Mouse (Mus musculus) T-helper 2 cell (primary cell): Measurements from ENCODE around the gene Patj.

Experiments used
- in situ Hi-C: fragments of 300-600 bp; cut with MboI, MseI; formaldehyde crosslinking; loops from one replicate; pipeline ENCODE4 v1.15.1; 2025; ENCODE audit warnings: high pct_unique_total_duplicates

Gene Patj

DNA sequence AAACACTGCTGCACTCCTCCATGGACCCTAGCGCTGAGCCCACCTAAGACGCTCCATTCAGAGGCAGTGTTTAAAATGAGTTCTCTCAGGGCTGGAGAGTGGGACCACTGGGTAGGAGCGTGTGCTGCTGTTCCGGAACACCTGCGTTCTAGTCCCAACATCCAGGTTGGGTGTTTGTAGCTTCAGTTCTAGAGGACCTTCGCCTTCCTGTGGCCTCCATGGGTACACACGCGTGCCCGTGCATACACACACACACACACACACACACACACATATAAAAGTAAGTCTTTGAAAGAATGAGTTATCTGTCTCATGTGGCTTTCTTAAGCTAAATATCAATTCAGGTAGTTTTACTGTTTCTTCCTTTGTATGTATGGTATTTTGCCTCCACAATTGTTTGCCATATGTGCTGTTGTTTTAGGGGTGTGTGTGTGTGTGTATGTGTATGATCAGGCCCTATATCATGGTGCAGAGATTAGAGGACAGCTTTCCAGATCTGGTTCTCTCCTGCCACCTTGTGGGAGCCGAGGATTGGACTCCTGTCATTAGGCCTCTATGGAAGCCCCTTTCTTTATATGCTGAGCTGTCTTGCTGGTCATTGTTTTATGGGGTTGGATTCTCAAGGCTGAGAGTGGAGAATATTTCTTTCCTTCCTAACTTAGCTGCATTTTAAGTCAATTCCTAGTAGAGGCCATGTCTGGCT lies 49.0 kb downstream of the Patj start:
- in situ Hi-C loops = no loop called here

DNA sequence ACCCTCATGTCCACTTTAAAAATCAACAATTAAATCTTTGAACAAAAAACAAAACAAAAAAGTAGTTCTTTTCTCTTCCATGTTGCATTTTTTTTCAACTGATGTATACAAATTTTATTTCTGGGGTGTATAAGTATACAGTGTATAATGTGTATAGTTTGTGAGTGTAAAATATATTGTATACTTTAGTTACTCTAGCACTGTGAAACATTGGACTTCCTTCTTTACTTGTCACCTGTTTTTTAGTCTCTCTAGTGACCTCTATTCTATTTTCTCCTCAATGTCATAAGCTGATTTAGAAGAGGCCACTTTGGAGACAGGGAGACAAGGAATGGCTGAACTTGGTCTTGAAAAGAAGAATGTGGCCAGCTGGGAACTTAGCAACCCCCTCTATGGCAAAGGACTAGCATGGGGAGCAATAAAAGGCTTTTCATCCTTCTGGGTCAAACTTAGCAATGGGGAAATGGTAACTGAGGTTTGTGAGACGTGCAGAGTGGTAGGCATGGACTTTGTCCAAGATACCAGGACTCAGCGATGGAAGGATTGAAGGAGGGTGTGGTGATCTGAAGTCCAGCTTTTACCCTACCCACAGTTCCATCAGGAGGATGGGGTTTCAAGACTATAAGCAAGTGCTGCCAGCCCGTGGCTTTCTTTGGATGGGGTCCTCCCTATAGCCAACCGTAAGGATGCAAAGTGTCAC lies 54.1 kb downstream of the Patj start:
- in situ Hi-C loops = no loop called here

- in situ Hi-C loops = no loop called here
Measured at GRCm38 (mm10) chr4:98450308-98450707, 54.7 kb downstream of the Patj start.

DNA sequence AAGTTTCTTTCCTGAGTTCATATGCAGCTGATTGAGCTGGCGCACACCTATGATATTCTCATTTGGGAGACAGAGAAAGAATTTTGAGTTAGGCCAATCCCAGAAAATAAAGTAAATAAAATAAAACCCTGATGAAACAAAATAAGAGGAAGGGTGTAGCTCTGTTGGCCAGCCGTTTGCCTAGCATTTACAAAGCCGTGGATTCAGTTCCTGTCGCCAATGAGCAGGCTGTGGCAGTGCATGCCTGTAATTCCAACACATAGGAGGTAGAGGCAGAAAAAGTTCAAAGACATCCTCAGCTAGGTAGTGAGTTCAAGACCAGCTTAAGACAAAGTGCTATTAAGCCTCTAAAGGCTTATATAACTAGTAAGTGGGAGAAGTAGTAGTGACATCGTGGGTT lies 55.2 kb downstream of the Patj start:
- in situ Hi-C loops = no loop called here

GRCm38 (mm10) chr4:98451259-98451658 lies 55.7 kb downstream of the Patj start:
- in situ Hi-C loops = no loop called here

- in situ Hi-C loops = no loop called here
Measured at GRCm38 (mm10) chr4:98452725-98453124, 57.1 kb downstream of the Patj start.

GRCm38 (mm10) chr4:98453231-98453630 lies 57.6 kb downstream of the Patj start:
- in situ Hi-C loops = no loop called here

GRCm38 (mm10) chr4:98455352-98455751 lies 59.8 kb downstream of the Patj start:
- in situ Hi-C loops = no loop called here

DNA sequence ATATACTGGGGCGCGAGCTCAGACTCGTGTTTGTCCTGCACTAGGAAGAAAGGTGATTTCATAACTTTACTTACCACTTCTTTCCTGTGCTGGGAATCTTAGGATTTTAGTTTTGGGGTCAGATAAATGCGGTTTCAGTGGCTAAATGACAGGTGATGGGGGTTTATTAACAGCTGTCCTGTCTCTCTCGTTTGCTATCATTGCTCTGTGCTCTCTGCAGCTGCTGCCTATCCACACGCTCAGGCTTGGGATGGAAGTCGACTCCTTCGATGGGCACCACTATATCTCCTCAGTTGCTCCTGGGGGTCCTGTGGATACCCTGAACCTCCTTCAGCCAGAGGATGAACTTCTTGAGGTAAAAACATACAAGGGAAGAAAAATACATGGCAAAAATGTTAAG lies 60.3 kb downstream of the Patj start:
- in situ Hi-C loops = no loop called here

DNA sequence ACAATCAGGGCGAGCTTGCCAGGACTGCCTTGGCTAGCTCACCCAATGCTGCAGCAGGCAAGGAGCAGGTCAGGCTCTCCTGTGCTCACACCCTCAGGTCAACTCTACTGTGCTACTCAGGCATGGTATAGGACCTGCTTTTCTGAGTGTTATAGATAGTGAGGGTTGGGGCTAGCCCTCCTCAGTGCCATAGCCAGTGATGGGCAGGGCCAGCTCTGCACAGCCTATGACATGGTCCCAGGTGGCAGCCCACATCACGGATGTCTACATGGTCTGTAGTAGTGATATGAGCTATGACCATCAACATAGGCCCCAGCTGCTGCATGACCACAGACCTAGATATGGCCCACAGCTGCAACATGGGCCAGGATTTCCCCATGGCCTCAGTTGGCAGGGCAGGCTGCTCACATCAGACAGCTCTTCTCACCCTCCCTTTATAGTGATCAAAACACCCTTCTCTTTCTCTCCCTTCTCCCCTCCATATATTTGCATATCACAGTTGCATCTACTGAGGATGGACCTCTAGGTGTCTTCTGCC lies 66.3 kb downstream of the Patj start:
- in situ Hi-C loops = no loop called here

DNA sequence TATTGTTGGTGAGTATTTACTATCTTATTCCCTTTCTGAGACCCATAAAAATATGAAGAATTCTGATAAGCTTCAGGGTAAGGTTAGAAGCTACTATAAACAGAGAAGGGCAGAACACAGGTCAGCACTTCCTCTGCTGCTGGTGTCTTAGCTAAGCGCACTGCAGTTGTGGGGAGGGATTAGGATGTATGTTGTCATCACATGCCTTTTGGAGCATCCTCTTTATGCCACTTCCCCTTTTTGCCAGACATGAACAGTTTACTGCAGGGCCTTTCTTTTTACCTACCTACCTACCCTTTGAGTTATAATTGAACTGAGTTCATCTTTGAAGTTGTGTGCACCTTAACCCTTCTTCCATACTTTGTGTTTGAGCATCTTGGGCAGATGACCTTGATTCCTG lies 69.9 kb downstream of the Patj start:
- in situ Hi-C loops = no loop called here

DNA sequence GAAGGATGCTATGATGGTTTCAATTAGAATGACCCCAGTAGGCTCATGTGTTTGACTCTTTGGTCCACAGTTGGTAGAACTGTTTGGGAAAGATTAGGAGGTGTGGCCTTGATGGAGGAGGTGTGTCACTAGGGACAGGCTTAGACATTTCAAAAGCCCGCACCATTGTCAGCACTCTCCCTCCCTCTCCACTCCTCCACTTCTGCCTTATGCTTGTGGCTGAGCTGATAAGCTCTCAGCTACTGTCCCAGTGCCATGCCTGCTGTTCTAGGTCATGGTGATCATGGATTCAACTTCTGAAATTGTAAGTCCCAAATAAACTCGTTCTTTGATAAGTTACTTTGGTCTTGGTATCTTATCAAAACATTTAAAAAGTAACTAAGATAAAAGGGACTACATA lies 70.3 kb downstream of the Patj start:
- in situ Hi-C loops = no loop called here

GRCm38 (mm10) chr4:98471376-98471775 lies 75.8 kb downstream of the Patj start:
- in situ Hi-C loops = no loop called here

- in situ Hi-C loops = no loop called here
Measured at GRCm38 (mm10) chr4:98473491-98473890, 77.9 kb downstream of the Patj start.

DNA sequence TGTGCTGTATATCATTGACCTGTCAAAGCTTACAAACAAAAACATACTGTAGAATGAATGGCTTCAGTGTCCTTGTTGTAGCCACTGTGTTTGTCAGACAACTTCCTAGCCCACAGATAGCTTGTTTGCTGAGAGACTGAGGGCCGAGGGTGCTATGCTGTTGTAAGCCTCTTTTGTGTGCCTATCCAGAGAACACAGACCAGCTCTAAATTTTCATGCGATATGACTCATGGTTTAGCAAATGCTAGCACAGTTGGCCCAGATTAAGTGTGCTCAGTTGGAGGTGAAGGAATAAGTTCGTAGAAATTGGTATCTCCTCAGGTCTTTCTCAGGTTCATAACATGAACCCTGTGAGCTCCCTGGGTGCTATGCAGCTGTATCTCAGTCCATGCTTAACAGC lies 82.4 kb downstream of the Patj start:
- in situ Hi-C loops = loop anchor here (5.0 kb wide), 1 partner anchor 84 kb away; no protein-coding TSS in a partner anchor

DNA sequence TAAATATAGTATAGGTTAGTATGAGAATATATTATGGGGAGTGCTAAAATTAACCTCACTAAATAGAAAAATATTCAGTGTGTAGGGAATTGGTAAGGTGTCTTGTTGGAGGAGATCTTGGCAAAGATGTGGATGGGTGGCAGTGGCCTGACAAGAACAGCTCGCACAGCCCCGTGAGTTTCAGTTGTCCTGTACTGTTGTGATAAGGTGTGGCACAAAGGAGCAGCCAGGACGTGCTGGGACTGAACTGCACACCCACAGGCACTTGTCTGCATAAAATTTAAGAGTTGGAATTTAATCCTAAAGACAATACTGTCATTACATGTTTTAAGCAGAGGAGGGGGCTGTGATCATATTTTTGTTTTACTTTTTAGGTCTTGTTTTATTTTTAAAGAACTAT lies 90.9 kb downstream of the Patj start:
- in situ Hi-C loops = no loop called here

DNA sequence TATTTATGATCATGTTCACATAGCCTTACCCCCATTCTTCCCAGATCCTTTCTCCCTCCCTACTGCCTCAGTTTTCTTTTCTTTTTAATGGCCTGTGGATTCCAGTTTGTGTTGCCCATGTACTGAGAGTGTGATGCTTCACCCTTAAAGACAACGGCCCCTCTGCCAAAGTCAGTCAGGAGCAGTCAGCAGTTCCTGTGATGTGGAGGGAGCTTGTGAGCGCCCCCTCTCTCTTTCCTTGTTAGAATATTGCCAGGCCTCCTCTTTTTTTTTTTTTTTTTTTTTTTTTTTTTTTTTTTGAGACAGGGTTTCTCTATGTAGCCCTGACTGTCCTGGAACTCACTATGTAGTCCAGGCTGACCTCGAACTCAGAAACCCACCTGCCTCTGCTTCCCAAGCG lies 91.3 kb downstream of the Patj start:
- in situ Hi-C loops = no loop called here

DNA sequence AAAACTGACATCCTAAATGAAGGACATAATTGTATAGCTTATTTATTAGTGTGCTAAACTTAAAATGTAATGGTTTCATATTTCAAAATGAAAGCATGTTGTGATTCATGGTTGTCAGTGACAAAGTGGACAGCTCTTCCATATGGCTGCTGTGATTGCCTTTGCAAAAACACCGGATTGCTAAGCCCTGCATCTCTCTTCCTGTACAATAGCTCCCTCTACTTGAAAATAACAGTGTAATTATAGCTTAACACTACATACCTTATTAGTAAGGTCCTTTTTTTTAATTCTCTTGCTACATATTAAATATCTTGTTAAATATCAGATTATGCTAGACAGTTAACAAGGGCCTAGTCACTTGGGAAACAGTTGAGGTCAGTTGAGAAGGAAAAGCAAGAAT lies 93.8 kb downstream of the Patj start:
- in situ Hi-C loops = no loop called here

DNA sequence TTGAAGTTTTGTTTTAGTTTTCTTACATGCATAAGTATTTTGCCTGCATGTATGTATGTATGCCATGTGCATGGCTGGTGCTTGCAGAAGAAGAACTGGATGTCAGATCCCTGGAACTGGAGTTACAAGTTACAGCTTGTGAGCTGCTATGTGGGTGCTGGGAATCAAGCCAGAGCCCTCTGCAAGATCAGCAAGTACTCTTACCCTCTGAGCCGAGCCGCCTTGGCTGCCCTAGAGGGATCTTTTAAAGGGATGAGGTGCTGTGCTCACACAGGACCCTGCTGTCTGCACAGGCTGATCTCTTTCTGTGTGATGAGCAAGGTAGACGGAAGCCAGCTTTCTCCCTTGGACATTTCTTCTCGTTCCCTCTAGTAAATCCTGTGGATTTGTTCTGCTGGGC lies 102.8 kb downstream of the Patj start:
- in situ Hi-C loops = no loop called here

GRCm38 (mm10) chr4:98500182-98500581 lies 104.6 kb downstream of the Patj start:
- in situ Hi-C loops = no loop called here

- in situ Hi-C loops = no loop called here
Measured at GRCm38 (mm10) chr4:98500875-98501274, 105.3 kb downstream of the Patj start.

GRCm38 (mm10) chr4:98504743-98505142 lies 109.2 kb downstream of the Patj start:
- in situ Hi-C loops = no loop called here
